Mouse (Mus musculus) midbrain, embryonic 10.5 days (tissue): ENCODE measurements at regions not wholly inside any gene's neighbourhood (a gene's known extent, or its start where the extent isn't known, plus 50 kb on each side); places are given as distances from the start of the nearest gene placed in this dataset.

Experiments
- DNase-seq: peaks from one replicate; pipeline ENCODE4 v3.0.0-alpha.2; 2017; ENCODE audit warnings: low spot score
- H3K27ac ChIP-seq: fragments of 300-500 bp; sonication (generic); replicated peaks from 2 replicates; pipeline ENCODE4 v1.5.1; 2016; ENCODE audit warnings: mild to moderate bottlenecking
- H3K27me3 ChIP-seq: fragments of 300-500 bp; sonication (generic); 2 replicates; pipeline ENCODE4 v1.6.1; 2016; ENCODE audit warnings: low read depth, mild to moderate bottlenecking; ENCODE audit not compliant: poor library complexity, severe bottlenecking
- H3K36me3 ChIP-seq: fragments of 300-500 bp; sonication (generic); 2 replicates; pipeline ENCODE4 v1.6.1; 2016; ENCODE audit warnings: mild to moderate bottlenecking, moderate library complexity
- H3K4me1 ChIP-seq: fragments of 300-500 bp; sonication (generic); 2 replicates; pipeline ENCODE4 v1.6.1; 2016
- H3K4me3 ChIP-seq: fragments of 300-500 bp; sonication (generic); 2 replicates; pipeline ENCODE4 v1.5.1; 2016; ENCODE audit warnings: mild to moderate bottlenecking, moderate library complexity
- H3K9me3 ChIP-seq: fragments of 300-500 bp; sonication (generic); replicated peaks from 2 replicates; pipeline ENCODE4 v1.6.1; 2016; ENCODE audit warnings: mild to moderate bottlenecking
- whole genome bisulfite sequencing: fragments of 180-500 bp; shearing (Covaris S2); methylation state at CpG from one replicate; pipeline ENCODE4 v1.1.7; 2016; 5-methylcytosine and 5-hydroxymethylcytosine counted together

GRCm38 (mm10) chr11:39923977-39924527 is 771.0 kb downstream of the Mat2b start:
- Histone ChIP-seq H3K4me1 (no peaks in the 10 kb centered on the region; the same call in 1 of the 2 replicates), H3K27ac (no peak overlapping the region), H3K27me3 (no peaks in the 10 kb centered on the region), H3K36me3 (no peaks in the 10 kb centered on the region), H3K9me3 (no peaks in the 10 kb centered on the region), H3K4me3 (no peak overlapping the region)
- no peak for DNase-seq
- WGBS: 43% methylated on average over 6 of the region's 6 CpGs

- no peak for DNase-seq
- no peaks in the 10 kb centered on the region for H3K4me1 ChIP-seq
- WGBS: 81% methylated on average over 3 of the region's 3 CpGs
- no peak overlapping the region for H3K4me3 ChIP-seq
- H3K9me3 ChIP-seq: no peaks in the 10 kb centered on the region
- H3K27me3 ChIP-seq: no peaks in the 10 kb centered on the region
- no peaks in the 10 kb centered on the region for H3K36me3 ChIP-seq
- H3K27ac ChIP-seq: no peak overlapping the region
Measured at GRCm38 (mm10) chr11:39917716-39918347, 777.2 kb downstream of the Mat2b start.

GRCm38 (mm10) chr11:39899644-39900225 is 795.3 kb downstream of the Mat2b start:
- Histone ChIP-seq H3K36me3 (no peaks in the 10 kb centered on the region), H3K27ac (no peak overlapping the region), H3K4me3 (no peak overlapping the region), H3K4me1 (no peaks in the 10 kb centered on the region), H3K9me3 (no peaks in the 10 kb centered on the region), H3K27me3 (no peaks in the 10 kb centered on the region)
- no peak for DNase-seq
- WGBS: 81% methylated on average over 6 of the region's 6 CpGs

DNA sequence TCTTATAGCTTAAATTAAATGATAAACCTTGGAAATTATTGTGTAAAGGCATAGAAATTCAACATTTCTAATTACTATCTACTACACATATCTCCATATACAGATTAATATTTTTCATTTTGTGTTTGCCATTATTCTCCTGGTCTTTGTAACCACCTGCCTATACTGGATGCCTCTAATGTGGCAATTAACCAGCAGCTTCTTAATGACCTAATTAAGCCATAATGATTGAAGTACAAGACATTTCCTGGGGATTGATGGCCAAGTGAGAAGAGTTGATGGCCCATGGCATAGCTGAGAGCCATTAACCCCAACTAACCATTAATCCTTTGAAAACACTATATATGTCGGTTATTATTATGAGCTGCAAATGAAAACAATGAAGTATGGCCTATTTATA is 811.7 kb downstream of the Mat2b start:
- no peak overlapping the region for H3K27ac ChIP-seq
- H3K4me1 ChIP-seq: no peaks in the 10 kb centered on the region
- H3K4me3 ChIP-seq: no peak overlapping the region
- H3K36me3 ChIP-seq: no peaks in the 10 kb centered on the region
- H3K27me3 ChIP-seq: no peaks in the 10 kb centered on the region
- no peak for DNase-seq
- H3K9me3 ChIP-seq: no peaks in the 10 kb centered on the region
- 90% methylated on average over 1 of the region's 1 CpGs for WGBS

DNA sequence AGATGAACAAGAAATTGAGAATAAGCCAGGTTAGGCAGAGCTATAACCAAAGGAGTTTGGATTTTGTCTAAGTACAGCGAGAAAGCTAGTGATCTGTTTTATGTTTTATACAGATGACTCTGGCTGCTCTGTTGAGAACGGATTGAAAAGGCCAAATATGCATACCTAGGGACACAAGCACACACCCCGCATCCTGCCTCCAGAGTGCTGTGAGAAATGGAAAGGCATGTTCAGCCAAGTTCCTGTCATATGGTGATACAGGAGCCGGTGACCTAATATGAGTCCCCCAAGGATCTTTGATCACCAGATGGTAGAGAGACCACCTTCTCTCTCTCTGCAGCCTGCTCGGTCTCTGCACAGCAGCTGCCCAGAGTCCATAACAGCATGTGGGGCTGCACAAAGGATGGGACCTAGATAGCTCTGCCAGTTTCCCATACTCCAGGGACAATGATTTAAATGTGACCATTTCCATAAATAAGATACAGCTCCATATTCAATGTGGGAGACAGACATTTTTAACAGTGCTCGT is 826.5 kb downstream of the Mat2b start:
- H3K9me3 ChIP-seq: no peaks in the 10 kb centered on the region
- no peaks in the 10 kb centered on the region for H3K4me1 ChIP-seq
- 84% methylated on average over 6 of the region's 6 CpGs for WGBS
- DNase-seq: no peak
- H3K4me3 ChIP-seq: no peak overlapping the region
- H3K27ac ChIP-seq: no peak overlapping the region
- no peaks in the 10 kb centered on the region for H3K36me3 ChIP-seq
- no peaks in the 10 kb centered on the region for H3K27me3 ChIP-seq
